ENCODE assay signal across 11 mouse cellular contexts in genomic region chr4:155126602-155127372, GRCm38 (mm10). TPM values are rescaled to one million over a fixed set of nuclear protein-coding genes. Genes with fewer than 3 reads are reported as not detected.
DNase-seq lines count a peak whose midpoint lies in the region; ATAC-seq and TF ChIP-seq lines count a peak whose summit lies in the region.
"Had no signal": no experiment of that assay in that cellular context is flagged by ENCODE, and none has a peak within 500 bp of the region (broad histone marks: within the 10 kb centered on the region; RNA-seq: fewer than 3 reads in every experiment).

No protein-coding gene starts in this region.

- no peaks in the 10 kb centered on the region for H3K36me3 ChIP-seq in heart, embryonic 13.5 days
- H3K36me3 ChIP-seq in heart, adult 2 months (ENCODE audit: control insufficient read depth, insufficient read depth, low read length), result no peaks in the 10 kb centered on the region
- peaks cover 33% of the 10 kb centered on the region for H3K36me3 ChIP-seq in megakaryocyte, embryonic 14.5 days (replicated peaks; ENCODE audit: low read length)
- no peaks in the 10 kb centered on the region for H3K36me3 ChIP-seq in liver, embryonic 12.5 days

- peak overlapping the region; percentile 68 for H3K27ac ChIP-seq in heart, embryonic 13.5 days (replicated peaks)
- no peak overlapping the region for H3K27ac ChIP-seq in heart, adult 2 months
- no peak overlapping the region for H3K27ac ChIP-seq in liver, embryonic 12.5 days
- H3K27ac ChIP-seq: macrophage had no signal

- ATAC-seq in heart, embryonic 13.5 days (ENCODE audit: extremely low read depth, insufficient number of reproducible peaks, low FRiP score, low TSS enrichment), result no peak
- no peak for ATAC-seq in liver, embryonic 12.5 days
- ATAC-seq: intestine, embryonic 16.5 days; Patski had no signal

- intact Hi-C loops in heart, adult 2 months (cut with DNase I), result no loop called here
- intact Hi-C loops in gastrocnemius, postnatal 36 days (cut with DNase I), result loop anchor here (2.0 kb wide), 1 partner anchor 26 kb away; no protein-coding TSS in a partner anchor

- H3K27me3 ChIP-seq in heart, embryonic 13.5 days (replicated peaks), result no peaks in the 10 kb centered on the region
- no peaks in the 10 kb centered on the region for H3K27me3 ChIP-seq in heart, adult 2 months (ENCODE audit: control insufficient read depth, insufficient read depth, low read length)
- peaks cover 4% of the 10 kb centered on the region for H3K27me3 ChIP-seq in megakaryocyte, embryonic 14.5 days (replicated peaks)
- H3K27me3 ChIP-seq in liver, embryonic 12.5 days (replicated peaks), result 0 out of 2 replicates have a peak, but pooled peaks cover 1% of the 10 kb centered on the region
- H3K27me3 ChIP-seq: Patski had no signal

- peak overlapping the region; percentile 44 for H3K9ac ChIP-seq in heart, embryonic 13.5 days
- H3K9ac ChIP-seq in heart, adult 2 months (ENCODE audit: low read depth, low read length), result no peak overlapping the region
- H3K9ac ChIP-seq in liver, embryonic 12.5 days, result no peak overlapping the region

- TF ChIP-seq EP300 in heart, adult 2 months (IDR thresholded peaks at IDR 0.05; ENCODE audit: insufficient read depth, low read depth, low read length), result no peak

- no peak for DNase-seq in heart, adult 2 months
- peak; percentile 98 for DNase-seq in 416B (ENCODE audit: low read depth)
- peak; percentile 69 for DNase-seq in T-cell, adult 2 months (ENCODE audit: low spot score)
- no peak for DNase-seq in cerebellum, postnatal 14 days
- no peak for DNase-seq in gastrocnemius, postnatal 36 days

- H3K9me3 ChIP-seq in heart, embryonic 13.5 days, result no peaks in the 10 kb centered on the region
- H3K9me3 ChIP-seq in megakaryocyte, embryonic 14.5 days, result peaks cover 5% of the 10 kb centered on the region; the same call in 1 of the 2 replicates
- no peaks in the 10 kb centered on the region for H3K9me3 ChIP-seq in liver, embryonic 12.5 days (replicated peaks)

- H3K79me2 ChIP-seq in heart, adult 2 months (replicated peaks; ENCODE audit: control insufficient read depth, insufficient read depth, low read length), result no peaks in the 10 kb centered on the region

- WGBS in heart, embryonic 13.5 days, result 63% methylated on average over 7 of the region's 7 CpGs
- whole genome bisulfite sequencing in heart, adult 2 months, result 84% methylated on average over 7 of the region's 7 CpGs
- 64% methylated on average over 7 of the region's 7 CpGs for WGBS in liver, embryonic 12.5 days (ENCODE audit: insufficient replicate concordance)

- no peak overlapping the region for H3K4me3 ChIP-seq in heart, embryonic 13.5 days
- no peak overlapping the region for H3K4me3 ChIP-seq in heart, adult 2 months
- peak overlapping the region; percentile 78 for H3K4me3 ChIP-seq in megakaryocyte, embryonic 14.5 days (replicated peaks)
- no peak overlapping the region for H3K4me3 ChIP-seq in liver, embryonic 12.5 days

- no peak overlapping the region for H3K4me2 ChIP-seq in heart, embryonic 13.5 days
- H3K4me2 ChIP-seq in liver, embryonic 12.5 days, result no peak overlapping the region

- no peak for TF ChIP-seq CTCF in heart, adult 2 months (IDR thresholded peaks at IDR 0.05)

- peaks cover 92% of the 10 kb centered on the region for H3K4me1 ChIP-seq in heart, embryonic 13.5 days
- H3K4me1 ChIP-seq in heart, adult 2 months (ENCODE audit: control insufficient read depth, insufficient read depth, low read length), result peaks cover 9% of the 10 kb centered on the region
- peaks cover 86% of the 10 kb centered on the region for H3K4me1 ChIP-seq in megakaryocyte, embryonic 14.5 days
- H3K4me1 ChIP-seq in liver, embryonic 12.5 days, result peaks cover 36% of the 10 kb centered on the region

- TF ChIP-seq POLR2A in heart, adult 2 months (IDR thresholded peaks at IDR 0.05; ENCODE audit: insufficient read depth, low read depth, low read length), result no peak

RNA-seq across cellular contexts. Expression of gene Morn1, which starts 40.4 kb away (rescaled TPM):
- polyA plus RNA-seq in heart, embryonic 13.5 days (2015; fragmentation: Nextera tagmentation; extraction: Ambion mirVana), result 2.1 and 2.3 TPM in 2 replicates
- 1 to 10 TPM; 1.1 to 1.3 TPM for total RNA-seq in heart, adult 2 months (2021)
- 2.5 and 2.6 TPM in 2 replicates for polyA plus RNA-seq in heart, adult 2 months (2012; rRNA removed)
- polyA plus RNA-seq in megakaryocyte, embryonic 14.5 days (2012; ENCODE audit: insufficient read depth, low replicate concordance), result 4.3 and 6.3 TPM in 2 replicates
- polyA plus RNA-seq in liver, embryonic 12.5 days (2016; fragmentation: Nextera tagmentation; extraction: Ambion mirVana), result 2.0 and 2.1 TPM in 2 replicates
- total RNA-seq in gastrocnemius, postnatal 36 days (2021), result 1 to 10 TPM; 1.5 to 1.8 TPM

RNA-seq across cellular contexts. Expression of gene Rer1, which starts 40.6 kb away (rescaled TPM):
- polyA plus RNA-seq in heart, embryonic 13.5 days (2015; fragmentation: Nextera tagmentation; extraction: Ambion mirVana), result 114 and 126 TPM in 2 replicates
- 10 to 100 TPM; 67.6 to 74.7 TPM for total RNA-seq in heart, adult 2 months (2021)
- polyA plus RNA-seq in heart, adult 2 months (2012; rRNA removed), result 54.7 and 102 TPM in 2 replicates
- polyA plus RNA-seq in megakaryocyte, embryonic 14.5 days (2012; ENCODE audit: insufficient read depth, low replicate concordance), result 18.8 and 58.8 TPM in 2 replicates
- 107 and 109 TPM in 2 replicates for polyA plus RNA-seq in liver, embryonic 12.5 days (2016; fragmentation: Nextera tagmentation; extraction: Ambion mirVana)
- 10 to 100 TPM; 46.1 to 50.3 TPM for total RNA-seq in gastrocnemius, postnatal 36 days (2021)

RNA-seq across cellular contexts. Expression of gene Pex10, which starts 60.0 kb away (rescaled TPM):
- polyA plus RNA-seq in heart, embryonic 13.5 days (2015; fragmentation: Nextera tagmentation; extraction: Ambion mirVana), result 16.6 and 16.8 TPM in 2 replicates
- total RNA-seq in heart, adult 2 months (2021), result 10 to 100 TPM; 18.4 to 19.4 TPM
- 26.5 and 26.7 TPM in 2 replicates for polyA plus RNA-seq in heart, adult 2 months (2012; rRNA removed)
- polyA plus RNA-seq in megakaryocyte, embryonic 14.5 days (2012; ENCODE audit: insufficient read depth, low replicate concordance), result 1.4 and 4.3 TPM in 2 replicates
- 10.3 TPM in 2 replicates for polyA plus RNA-seq in liver, embryonic 12.5 days (2016; fragmentation: Nextera tagmentation; extraction: Ambion mirVana)
- 10 to 100 TPM; 11.9 to 13.2 TPM for total RNA-seq in gastrocnemius, postnatal 36 days (2021)

Comparison
In these comparisons a context has a peak if more than half of its experiments do, and no peak if none do; other contexts are left out.
1. DNase-seq: peak in 416B (single experiment) and T-cell, adult 2 months (single experiment); none in heart, adult 2 months (0 of 2), cerebellum, postnatal 14 days (0 of 2) and gastrocnemius, postnatal 36 days (0 of 2).